Mouse (Mus musculus) CH12.LX (cell line): Measurements from ENCODE around the gene Acox3. TPM values are rescaled to one million over a fixed set of nuclear protein-coding genes. Genes with fewer than 3 reads are reported as not detected.

Experiments
- DNase-seq: peaks from one replicate; pipeline ENCODE4 v3.0.0-alpha.2; 2013; ENCODE audit errors: extremely low read depth
- H3K27ac ChIP-seq: 2 replicates; pipeline ENCODE4 v1.5.1; 2012; ENCODE audit warnings: low read depth, mild to moderate bottlenecking, control low read depth, moderate library complexity; ENCODE audit not compliant: insufficient read depth
- H3K27me3 ChIP-seq: replicated peaks from 2 replicates; pipeline ENCODE3; 2012; ENCODE audit warnings: inconsistent platforms
- H3K36me3 ChIP-seq, 2 experiments: replicated peaks in 1 of 2; 2 replicates each; pipeline versions ENCODE3 to v1.6.1; 2012; ENCODE audit warnings: inconsistent platforms in 1 of 2, low read length in 1 of 2, mild to moderate bottlenecking in 1 of 2, mixed read lengths in 1 of 2, moderate library complexity in 1 of 2; ENCODE audit not compliant: control insufficient read depth in 1 of 2, insufficient read depth in 1 of 2
- H3K4me1 ChIP-seq, 2 experiments: 2 replicates each; pipeline ENCODE4 v1.6.1; 2012; ENCODE audit warnings: inconsistent platforms in 1 of 2, moderate library complexity in 1 of 2; ENCODE audit not compliant: insufficient read depth in 2 of 2, control insufficient read depth in 1 of 2
- H3K4me2 ChIP-seq: 2 replicates; pipeline ENCODE4 v1.6.1; 2012; ENCODE audit warnings: low read depth, mild to moderate bottlenecking, control low read depth; ENCODE audit not compliant: poor library complexity, insufficient read depth, severe bottlenecking
- H3K4me3 ChIP-seq, 3 experiments: fragments of 150-350 bp in 1 of 3; sonication (generic) in 1 of 3; replicated peaks in 1 of 3; 2 replicates each; pipeline versions ENCODE3 to v1.5.1; 2011 to 2012; ENCODE audit warnings: low read depth in 2 of 3, low read length in 2 of 3, mild to moderate bottlenecking in 2 of 3, moderate library complexity in 2 of 3, control low read depth in 1 of 3, improper control_type of control experiment in 1 of 3, inconsistent platforms in 1 of 3, mixed read lengths in 1 of 3; ENCODE audit not compliant: poor library complexity in 1 of 3
- H3K79me2 ChIP-seq: replicated peaks from 2 replicates; pipeline ENCODE4 v1.6.1; 2012; ENCODE audit warnings: mild to moderate bottlenecking, moderate library complexity; ENCODE audit not compliant: control insufficient read depth, poor library complexity, insufficient read depth, severe bottlenecking; ENCODE audit errors: extremely low read depth
- H3K9ac ChIP-seq: 2 replicates; pipeline ENCODE4 v1.6.1; 2012; ENCODE audit warnings: low read depth, mild to moderate bottlenecking, control low read depth, moderate library complexity; ENCODE audit not compliant: insufficient read depth
- H3K9me3 ChIP-seq: replicated peaks from 2 replicates; pipeline ENCODE3; 2012; ENCODE audit warnings: low read length, inconsistent platforms, mixed read lengths
- BHLHE40 ChIP-seq: IDR thresholded peaks from 2 replicates; pipeline ENCODE4 v1.6.1; 2011; ENCODE audit warnings: mild to moderate bottlenecking, low read depth, low read length, improper control_type of control experiment
- CHD1 ChIP-seq: IDR thresholded peaks from 2 replicates; pipeline ENCODE4 v1.6.1; 2012; ENCODE audit warnings: low read depth, low read length, improper control_type of control experiment, inconsistent platforms
- CHD2 ChIP-seq: IDR thresholded peaks from 2 replicates; pipeline ENCODE4 v1.6.1; 2011; ENCODE audit warnings: low read length, improper control_type of control experiment
- CTCF ChIP-seq, 2 experiments: IDR thresholded peaks in 1 of 2; conservative IDR thresholded peaks in 1 of 2; 2 replicates each; pipeline ENCODE4 v1.5.1; 2011 to 2012; ENCODE audit warnings: low read depth in 2 of 2, low read length in 2 of 2, improper control_type of control experiment in 1 of 2, inconsistent platforms in 1 of 2, mild to moderate bottlenecking in 1 of 2, moderate library complexity in 1 of 2
- E2F4 ChIP-seq: IDR thresholded peaks from 2 replicates; pipeline ENCODE4 v1.6.1; 2011; ENCODE audit warnings: low read depth, low read length, improper control_type of control experiment; ENCODE audit not compliant: insufficient replicate concordance
- EP300 ChIP-seq: IDR thresholded peaks from 2 replicates; pipeline ENCODE4 v1.6.1; 2011; ENCODE audit warnings: low read length, improper control_type of control experiment
- ETS1 ChIP-seq: conservative IDR thresholded peaks from 2 replicates; pipeline ENCODE4 v1.6.1; 2012; ENCODE audit warnings: low read depth, mild to moderate bottlenecking, inconsistent platforms, low read length, improper control_type of control experiment, moderate library complexity
- HCFC1 ChIP-seq: IDR thresholded peaks from 2 replicates; pipeline ENCODE4 v1.6.1; 2012; ENCODE audit warnings: low read depth, mild to moderate bottlenecking, inconsistent platforms, low read length, improper control_type of control experiment
- IRF4 ChIP-seq: IDR thresholded peaks from 2 replicates; pipeline ENCODE4 v1.6.1; 2014; ENCODE audit warnings: low read depth, mild to moderate bottlenecking, inconsistent platforms, low read length, improper control_type of control experiment
- KAT2A ChIP-seq: IDR thresholded peaks from 2 replicates; pipeline ENCODE4 v1.6.1; 2012; ENCODE audit warnings: low read length, improper control_type of control experiment, inconsistent platforms; ENCODE audit not compliant: insufficient replicate concordance
- MAX ChIP-seq: IDR thresholded peaks from 2 replicates; pipeline ENCODE4 v1.6.1; 2011; ENCODE audit warnings: low read length, improper control_type of control experiment
- MAZ ChIP-seq: IDR thresholded peaks from 2 replicates; pipeline ENCODE4 v1.6.1; 2012; ENCODE audit warnings: low read depth, mild to moderate bottlenecking, inconsistent platforms, low read length, improper control_type of control experiment, moderate library complexity
- MEF2A ChIP-seq: IDR thresholded peaks from 2 replicates; pipeline ENCODE4 v1.6.1; 2014; ENCODE audit warnings: low read depth, mild to moderate bottlenecking, inconsistent platforms, low read length, improper control_type of control experiment, borderline replicate concordance
- MXI1 ChIP-seq: IDR thresholded peaks from 2 replicates; pipeline ENCODE4 v1.6.1; 2011; ENCODE audit warnings: mild to moderate bottlenecking, low read depth, low read length, improper control_type of control experiment
- POLR2A ChIP-seq: IDR thresholded peaks from 2 replicates; pipeline ENCODE4 v1.6.1; 2011; ENCODE audit warnings: low read depth, mild to moderate bottlenecking, improper control_type of control experiment, low read length
- POLR2AphosphoS2 ChIP-seq: IDR thresholded peaks from 2 replicates; pipeline ENCODE4 v1.6.1; 2011; ENCODE audit warnings: low read depth, low read length, improper control_type of control experiment
- RAD21 ChIP-seq: IDR thresholded peaks from 2 replicates; pipeline ENCODE4 v1.6.1; 2011; ENCODE audit warnings: low read depth, mild to moderate bottlenecking, low read length, improper control_type of control experiment, moderate library complexity
- SIN3A ChIP-seq: IDR thresholded peaks from 2 replicates; pipeline ENCODE4 v1.6.1; 2012; ENCODE audit warnings: low read length, improper control_type of control experiment, inconsistent platforms
- SMC3 ChIP-seq: IDR thresholded peaks from 2 replicates; pipeline ENCODE4 v1.6.1; 2011; ENCODE audit warnings: low read depth, low read length, improper control_type of control experiment
- TBP ChIP-seq: conservative IDR thresholded peaks from 2 replicates; pipeline ENCODE4 v1.6.1; 2011; ENCODE audit warnings: low read depth, low read length, improper control_type of control experiment
- ZC3H11A ChIP-seq: IDR thresholded peaks from 2 replicates; pipeline ENCODE4 v1.6.1; 2012; ENCODE audit warnings: low read depth, mild to moderate bottlenecking, inconsistent platforms, low read length, improper control_type of control experiment
- ZKSCAN1 ChIP-seq: IDR thresholded peaks from 2 replicates; pipeline ENCODE4 v1.6.1; 2012; ENCODE audit warnings: low read depth, inconsistent platforms, low read length, improper control_type of control experiment, borderline replicate concordance
- ZNF384 ChIP-seq: IDR thresholded peaks from 2 replicates; pipeline ENCODE4 v1.6.1; 2012; ENCODE audit warnings: low read depth, low read length, improper control_type of control experiment, inconsistent platforms
- dilution Hi-C: fragments of 300-500 bp; cut with MboI; formaldehyde crosslinking; loops from 2 replicates; pipeline ENCODE4 v1.14.3; 2020; ENCODE audit warnings: low sequenced_read_pairs; ENCODE audit not compliant: extremely low pct_unique_long_range_greater_than_20kb, extremely low pct_ligation_motif_present
- in situ Hi-C: fragments of 300-500 bp; cut with MboI; formaldehyde crosslinking; loops from 3 replicates; pipeline ENCODE4 v1.14.3; 2019; ENCODE audit warnings: low sequenced_read_pairs, low pct_ligation_motif_present, low pct_unique_long_range_greater_than_20kb, mixed read lengths
- polyA plus RNA-seq: library from polyadenylated mRNA; unstranded; fragments of >175 nt; gene quantifications from 2 replicates; pipeline ENCODE4 v1.2.1, GENCODE M21; 2012; ENCODE audit warnings: low read depth; ENCODE audit not compliant: insufficient read length
- total RNA-seq, 2 experiments: library from RNA; depleted of rRNA; stranded (reverse); fragments of 300-350 nt in 1 of 2; fragments of >200 nt in 1 of 2; gene quantifications; 2 replicates each; pipeline ENCODE4 v1.2.3; 2012 to 2014

The Acox3 gene
- total and polyA plus RNA-seq, 3 experiments: 11.5 to 32.3 (median 22.3) TPM

- H3K4me2 ChIP-seq: no peak overlapping the region
- peaks cover 4% of the 10 kb centered on the region for H3K9me3 ChIP-seq
- H3K9ac ChIP-seq: no peak overlapping the region
- TF ChIP-seq POLR2A (no peak), HCFC1 (no peak), MAZ (no peak), ETS1 (no peak), ZKSCAN1 (no peak), CTCF (conservative IDR thresholded peaks at IDR 0.05 in 1 of 2, IDR thresholded peaks at IDR 0.05 in 1 of 2; ENCODE audit: low read depth in 2 of 2, low read length in 2 of 2) (no peak), IRF4 (no peak), TBP (no peak), SMC3 (no peak), E2F4 (no peak), BHLHE40 (no peak), ZC3H11A (no peak), ZNF384 (no peak)
- H3K27me3 ChIP-seq: peaks cover 85% of the 10 kb centered on the region
- no peak for DNase-seq
- no peaks in the 10 kb centered on the region for H3K36me3 ChIP-seq
- no peak overlapping the region for H3K27ac ChIP-seq
- dilution Hi-C loops: no loop called here
- no peaks in the 10 kb centered on the region for H3K4me1 ChIP-seq
- H3K4me3 ChIP-seq: no peak overlapping the region
- in situ Hi-C loops: no loop called here
- H3K79me2 ChIP-seq: no peaks in the 10 kb centered on the region
Observed at GRCm38 (mm10) chr5:35541059-35541790, 41.6 kb upstream of the Acox3 start.

DNA sequence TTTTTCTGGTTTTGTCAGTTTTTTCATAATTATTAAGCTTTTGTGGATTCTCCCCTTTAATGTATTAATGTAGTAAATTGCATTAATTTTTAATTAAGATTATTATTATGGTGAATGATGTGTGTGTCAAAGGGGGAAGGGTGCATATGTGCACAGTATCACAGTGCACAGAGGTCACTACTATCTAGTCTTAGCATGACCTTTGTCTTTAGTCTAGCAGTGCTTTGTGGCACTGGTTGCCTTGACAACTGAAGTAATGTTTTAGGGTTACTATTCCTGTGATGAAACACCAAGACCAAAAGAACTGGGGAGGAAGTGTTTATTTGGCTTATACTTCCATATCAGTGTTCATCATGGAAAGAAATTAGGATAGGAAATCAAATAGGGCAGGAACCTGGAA is 36.7 kb upstream of the Acox3 start:
- H3K4me1 ChIP-seq: no peaks in the 10 kb centered on the region
- DNase-seq: no peak
- no peaks in the 10 kb centered on the region for H3K9me3 ChIP-seq
- no peak overlapping the region for H3K4me2 ChIP-seq
- H3K27me3 ChIP-seq: peaks cover 58% of the 10 kb centered on the region
- no peak for TF ChIP-seq MAX
- no peak for TF ChIP-seq SIN3A
- TF ChIP-seq RAD21: no peak
- no peak for TF ChIP-seq EP300
- TF ChIP-seq ZC3H11A: no peak
- TF ChIP-seq ZNF384: no peak
- no peak for TF ChIP-seq CHD1
- TF ChIP-seq TBP: no peak
- TF ChIP-seq KAT2A: no peak
- TF ChIP-seq SMC3: no peak
- TF ChIP-seq CTCF (conservative IDR thresholded peaks at IDR 0.05 in 1 of 2, IDR thresholded peaks at IDR 0.05 in 1 of 2; ENCODE audit: low read depth in 2 of 2, low read length in 2 of 2): no peak
- TF ChIP-seq CHD2: no peak
- no peak for TF ChIP-seq POLR2AphosphoS2
- TF ChIP-seq MXI1: no peak
- no peak for TF ChIP-seq MAZ
- no peak for TF ChIP-seq MEF2A
- TF ChIP-seq HCFC1: no peak
- H3K79me2 ChIP-seq: no peaks in the 10 kb centered on the region
- H3K4me3 ChIP-seq: no peak overlapping the region
- H3K9ac ChIP-seq: no peak overlapping the region
- dilution Hi-C loops (no loop called here), in situ Hi-C loops (no loop called here)
- H3K36me3 ChIP-seq: no peaks in the 10 kb centered on the region
- no peak overlapping the region for H3K27ac ChIP-seq
